Mouse (Mus musculus) testis, adult 2 months (tissue): ENCODE data around the gene Zfp616. TPM values are rescaled to one million over a fixed set of nuclear protein-coding genes. Genes with fewer than 3 reads are reported as not detected.

Experiments
- H3K27ac ChIP-seq: fragments of 200-500 bp; 2 replicates; pipeline ENCODE4 v1.5.1; 2012; ENCODE audit warnings: low read depth, low read length; ENCODE audit not compliant: control insufficient read depth, insufficient read depth
- H3K27me3 ChIP-seq: fragments of 200-500 bp; 2 replicates; pipeline ENCODE4 v1.6.1; 2012; ENCODE audit warnings: mild to moderate bottlenecking, low read length, moderate library complexity; ENCODE audit not compliant: control insufficient read depth, insufficient read depth
- H3K36me3 ChIP-seq: fragments of 200-500 bp; 2 replicates; pipeline ENCODE4 v1.6.1; 2012; ENCODE audit warnings: mild to moderate bottlenecking, low read length; ENCODE audit not compliant: control insufficient read depth, insufficient read depth
- H3K4me1 ChIP-seq: fragments of 200-500 bp; 2 replicates; pipeline ENCODE4 v1.6.1; 2012; ENCODE audit warnings: low read length; ENCODE audit not compliant: control insufficient read depth, insufficient read depth
- H3K4me3 ChIP-seq: fragments of 200-500 bp; 2 replicates; pipeline ENCODE4 v1.5.1; 2012; ENCODE audit warnings: low read depth, mild to moderate bottlenecking, low read length, moderate library complexity, mixed read lengths; ENCODE audit not compliant: control insufficient read depth
- CTCF ChIP-seq: fragments of 200-500 bp; IDR thresholded peaks from 2 replicates; pipeline ENCODE4 v1.5.1; 2012; ENCODE audit warnings: low read depth, mild to moderate bottlenecking, inconsistent platforms, low read length, moderate library complexity; ENCODE audit not compliant: control insufficient read depth, insufficient read depth, insufficient replicate concordance
- POLR2A ChIP-seq: fragments of 200-500 bp; IDR thresholded peaks from 2 replicates; pipeline ENCODE4 v1.6.1; 2012; ENCODE audit warnings: low read depth, mild to moderate bottlenecking, inconsistent platforms, low read length, moderate library complexity; ENCODE audit not compliant: control insufficient read depth
- polyA plus RNA-seq: library from polyadenylated mRNA; depleted of rRNA; stranded (reverse); fragments of >200 nt; gene quantifications from 2 replicates; pipeline ENCODE4 v1.2.3, GENCODE M21; 2012; rRNA removed

Zfp616 gene
- polyA plus RNA-seq: 0.01 TPM in 1 of 2 replicates, not detected in the other

GRCm38 (mm10) chr11:74069655-74070054 is at the start of gene Zfp616:
Gene Zfp616 (plus strand): TSS chr11:74069955.
- Histone ChIP-seq H3K4me3 (no peak within 1 kb of the TSS), H3K4me1 (no peaks in the 10 kb centered on the region), H3K36me3 (no peaks in the 10 kb centered on the region), H3K27ac (no peak within 1 kb of the TSS), H3K27me3 (no peaks in the 10 kb centered on the region)
- TF ChIP-seq CTCF (no peak), POLR2A (no peak)

- H3K27ac ChIP-seq: no peak overlapping the region
Observed at GRCm38 (mm10) chr11:74051347-74051746, 18.4 kb upstream of the Zfp616 start.

GRCm38 (mm10) chr11:74056451-74056850 is 13.3 kb upstream of the Zfp616 start, which contains the start of the genes Olfr139 and Olfr399:
Gene Olfr139 (minus strand): TSS chr11:74056551.
Gene Olfr399 (minus strand): TSS chr11:74056615.
- TF ChIP-seq CTCF (no peak), POLR2A (no peak)
- Histone ChIP-seq H3K27me3 (no peaks in the 10 kb centered on the region), H3K4me1 (no peaks in the 10 kb centered on the region), H3K4me3 (no peak within 1 kb of the TSS), H3K27ac (no peak within 1 kb of the TSS), H3K36me3 (no peaks in the 10 kb centered on the region)

More at GRCm38 (mm10) chr11:74051347-74051746, 18.4 kb upstream of the Zfp616 start:
- Histone ChIP-seq H3K4me3 (no peak overlapping the region), H3K36me3 (no peaks in the 10 kb centered on the region), H3K4me1 (no peaks in the 10 kb centered on the region), H3K27me3 (no peaks in the 10 kb centered on the region)
- TF ChIP-seq CTCF: no peak
- TF ChIP-seq POLR2A: no peak

GRCm38 (mm10) chr11:74100724-74101123 is 31.0 kb downstream of the Zfp616 start:
- no peak overlapping the region for H3K4me3 ChIP-seq
- no peak overlapping the region for H3K27ac ChIP-seq
- no peaks in the 10 kb centered on the region for H3K36me3 ChIP-seq
- H3K4me1 ChIP-seq: no peaks in the 10 kb centered on the region
- no peaks in the 10 kb centered on the region for H3K27me3 ChIP-seq
- no peak for TF ChIP-seq CTCF
- no peak for TF ChIP-seq POLR2A

GRCm38 (mm10) chr11:74101507-74101906 is 31.8 kb downstream of the Zfp616 start:
- TF ChIP-seq CTCF (no peak), POLR2A (no peak)
- Histone ChIP-seq H3K36me3 (no peaks in the 10 kb centered on the region), H3K4me3 (no peak overlapping the region), H3K4me1 (no peaks in the 10 kb centered on the region), H3K27me3 (no peaks in the 10 kb centered on the region), H3K27ac (no peak overlapping the region)

GRCm38 (mm10) chr11:74105066-74105465 is 35.3 kb downstream of the Zfp616 start:
- no peak overlapping the region for H3K4me3 ChIP-seq
- TF ChIP-seq CTCF (no peak), POLR2A (no peak)
- no peaks in the 10 kb centered on the region for H3K36me3 ChIP-seq
- H3K4me1 ChIP-seq: no peaks in the 10 kb centered on the region
- no peaks in the 10 kb centered on the region for H3K27me3 ChIP-seq
- no peak overlapping the region for H3K27ac ChIP-seq

GRCm38 (mm10) chr11:74113412-74113811 is 43.7 kb downstream of the Zfp616 start, which contains the start of gene Olfr401:
Gene Olfr401 (plus strand): TSS chr11:74113712.
- TF ChIP-seq CTCF (no peak), POLR2A (no peak)
- Histone ChIP-seq H3K27ac (no peak within 1 kb of the TSS), H3K36me3 (no peaks in the 10 kb centered on the region), H3K27me3 (no peaks in the 10 kb centered on the region), H3K4me1 (no peaks in the 10 kb centered on the region), H3K4me3 (no peak within 1 kb of the TSS)

Other genes starting within 250 kb of the Zfp616 start
- gene Olfr393, start 218.5 kb upstream of the Zfp616 start, polyA plus RNA-seq: not detected in 2 replicates
- gene Olfr394, start 179.2 kb upstream of the Zfp616 start, polyA plus RNA-seq: not detected in 2 replicates
- gene Olfr395, start 160.7 kb upstream of the Zfp616 start, polyA plus RNA-seq: not detected in 2 replicates
- 1.6 and 2.9 TPM in 2 replicates for gene Olfr23, start 133.3 kb upstream of the Zfp616 start, polyA plus RNA-seq
- gene Olfr397, start 109.1 kb upstream of the Zfp616 start, polyA plus RNA-seq: not detected in 2 replicates
- 0.07 and 0.19 TPM in 2 replicates for gene Olfr398, start 79.5 kb upstream of the Zfp616 start, polyA plus RNA-seq
- gene Olfr139, start 13.4 kb upstream of the Zfp616 start, polyA plus RNA-seq: not detected in 2 replicates
- gene Olfr399, start 13.3 kb upstream of the Zfp616 start, polyA plus RNA-seq: not detected in 2 replicates
- not detected in 2 replicates for gene Olfr401, start 43.8 kb downstream of the Zfp616 start, polyA plus RNA-seq
- 0.24 and 0.31 TPM in 2 replicates for gene Olfr402, start 83.6 kb downstream of the Zfp616 start, polyA plus RNA-seq
- not detected in 2 replicates for gene Olfr403, start 116.3 kb downstream of the Zfp616 start, polyA plus RNA-seq
- gene Olfr43, start 141.4 kb downstream of the Zfp616 start, polyA plus RNA-seq: not detected in 2 replicates
- not detected in 2 replicates for gene Olfr406, start 189.9 kb downstream of the Zfp616 start, polyA plus RNA-seq
- gene Olfr59, start 213.8 kb downstream of the Zfp616 start, polyA plus RNA-seq: not detected in 2 replicates